Mouse (Mus musculus) urinary bladder, postnatal 4 days (tissue): ENCODE measurements around the gene Tifab.

Experiments
- DNase-seq, 2 experiments: peaks; one replicate each; pipeline ENCODE4 v3.0.0; 2021 to 2022; ENCODE audit warnings: low spot score in 2 of 2

Gene Tifab

GRCm38 (mm10) chr13:56139167-56139751 is 39.4 kb downstream of the Tifab start:
- DNase-seq: no peak

- no peak for DNase-seq
Observed at GRCm38 (mm10) chr13:56136200-56136599, 42.5 kb downstream of the Tifab start, which contains the start of gene H2afy. Gene H2afy, minus strand, starts transcription at chr13:56136361.

- DNase-seq: peak; percentile 85 to 91
Observed at GRCm38 (mm10) chr13:56135231-56136052, 43.2 kb downstream of the Tifab start.

- peak in 1 of 2 experiments; percentile 30 for DNase-seq
Observed at GRCm38 (mm10) chr13:56134631-56135181, 44.0 kb downstream of the Tifab start.

GRCm38 (mm10) chr13:56134031-56134430 is 44.7 kb downstream of the Tifab start:
- no peak for DNase-seq

- no peak for DNase-seq
Observed at GRCm38 (mm10) chr13:56132941-56133340, 45.7 kb downstream of the Tifab start.

GRCm38 (mm10) chr13:56132326-56132936 is 46.3 kb downstream of the Tifab start:
- no peak for DNase-seq

DNA sequence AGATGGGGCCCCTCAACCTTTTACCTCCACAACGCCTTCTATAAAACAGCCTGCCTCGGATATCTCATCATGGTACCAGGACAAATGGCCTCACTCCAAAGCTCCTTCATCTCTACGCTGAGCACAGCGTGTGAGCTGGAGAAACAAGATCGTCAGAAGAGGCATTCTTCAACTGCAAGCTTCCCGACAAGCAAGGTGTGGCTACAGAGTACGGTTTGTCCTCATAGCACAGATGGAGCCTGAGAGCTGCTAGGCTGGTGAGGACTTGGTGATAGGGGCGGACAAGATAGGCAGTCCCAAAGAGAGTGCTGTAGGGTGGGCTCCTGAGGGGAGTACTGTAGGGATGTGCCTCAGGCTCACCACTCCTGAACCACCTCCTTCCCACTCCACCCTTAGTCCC is 48.1 kb downstream of the Tifab start:
- no peak for DNase-seq

GRCm38 (mm10) chr13:56129578-56129977 is 49.1 kb downstream of the Tifab start:
- DNase-seq: no peak

- DNase-seq: no peak
Observed at GRCm38 (mm10) chr13:56129014-56129413, 49.7 kb downstream of the Tifab start.

DNA sequence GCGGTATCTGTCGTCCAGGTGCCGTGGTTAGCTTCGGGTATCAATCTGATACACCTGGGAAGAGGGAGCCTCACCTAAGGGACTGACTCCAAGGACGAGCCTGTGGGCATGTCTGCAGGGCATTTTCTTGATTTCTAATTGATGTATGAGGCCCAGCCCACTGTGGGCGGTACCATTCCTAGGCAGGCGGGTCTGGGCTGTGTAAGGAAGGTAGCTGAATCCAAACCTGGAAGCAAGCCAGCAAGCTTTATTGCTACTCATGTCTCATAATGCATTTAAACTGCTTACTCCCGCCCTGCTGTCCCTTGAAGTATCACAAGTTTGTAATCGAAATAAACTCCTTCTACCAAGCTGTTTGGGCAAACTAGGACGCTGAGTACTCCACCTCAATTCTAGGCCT is 53.1 kb downstream of the Tifab start:
- DNase-seq: no peak
